Mouse (Mus musculus) cerebellum, adult 18-20 months (tissue): ENCODE data around the gene Col4a1.

ENCODE experiments used
- DNase-seq, 2 experiments: peaks; one replicate each; pipeline ENCODE4 v3.0.0; 2021

Gene Col4a1

GRCm38 (mm10) chr8:11225577-11226434 lies 86.8 kb downstream of the Col4a1 start:
- no peak for DNase-seq

GRCm38 (mm10) chr8:11224178-11224577 lies 88.4 kb downstream of the Col4a1 start:
- DNase-seq, result no peak

GRCm38 (mm10) chr8:11221353-11221752 lies 91.3 kb downstream of the Col4a1 start:
- DNase-seq, result no peak

- no peak for DNase-seq
These were observed 93.3 kb downstream of the Col4a1 start for GRCm38 (mm10) chr8:11219282-11219681.

- DNase-seq, result peak; percentile 49 to 54
These were observed 97.4 kb downstream of the Col4a1 start for GRCm38 (mm10) chr8:11215231-11215630.

GRCm38 (mm10) chr8:11206509-11206908 lies 106.1 kb downstream of the Col4a1 start:
- no peak for DNase-seq

- DNase-seq, result no peak
These were observed 107.1 kb downstream of the Col4a1 start for GRCm38 (mm10) chr8:11205532-11205931.

GRCm38 (mm10) chr8:11203260-11204110 lies 109.1 kb downstream of the Col4a1 start:
- no peak for DNase-seq

- peak; percentile 20 to 34 for DNase-seq
These were observed 114.0 kb downstream of the Col4a1 start for GRCm38 (mm10) chr8:11198650-11199049.

- no peak for DNase-seq
These were observed 114.6 kb downstream of the Col4a1 start for GRCm38 (mm10) chr8:11197988-11198387.

GRCm38 (mm10) chr8:11197261-11197660 lies 115.4 kb downstream of the Col4a1 start:
- no peak for DNase-seq

GRCm38 (mm10) chr8:11192719-11193324 lies 119.8 kb downstream of the Col4a1 start:
- no peak for DNase-seq

GRCm38 (mm10) chr8:11187581-11188271 lies 124.9 kb downstream of the Col4a1 start:
- DNase-seq, result peak; percentile 72 to 83

GRCm38 (mm10) chr8:11186456-11186855 lies 126.2 kb downstream of the Col4a1 start:
- DNase-seq, result peak in 1 of 2 experiments; percentile 25

- DNase-seq, result no peak
These were observed 127.0 kb downstream of the Col4a1 start for GRCm38 (mm10) chr8:11185672-11186071.

- DNase-seq, result peak; percentile 64 to 73
These were observed 129.0 kb downstream of the Col4a1 start for GRCm38 (mm10) chr8:11183611-11184031.

- peak in 1 of 2 experiments; percentile 16 for DNase-seq
These were observed 130.0 kb downstream of the Col4a1 start for GRCm38 (mm10) chr8:11182606-11183005.

GRCm38 (mm10) chr8:11182148-11182484 lies 130.5 kb downstream of the Col4a1 start:
- no peak for DNase-seq

- no peak for DNase-seq
These were observed 131.0 kb downstream of the Col4a1 start for GRCm38 (mm10) chr8:11181420-11182147.

GRCm38 (mm10) chr8:11179869-11180268 lies 132.8 kb downstream of the Col4a1 start:
- no peak for DNase-seq

- DNase-seq, result no peak
These were observed 136.2 kb downstream of the Col4a1 start for GRCm38 (mm10) chr8:11176393-11176792.
